Mouse (Mus musculus) thymus, adult 18-20 months (tissue): ENCODE results near the gene Tshb.

Source experiments
- DNase-seq, 2 experiments: peaks; one replicate each; pipeline ENCODE4 v3.0.0; 2022; ENCODE audit warnings: mixed read lengths in 2 of 2

Gene Tshb

DNA sequence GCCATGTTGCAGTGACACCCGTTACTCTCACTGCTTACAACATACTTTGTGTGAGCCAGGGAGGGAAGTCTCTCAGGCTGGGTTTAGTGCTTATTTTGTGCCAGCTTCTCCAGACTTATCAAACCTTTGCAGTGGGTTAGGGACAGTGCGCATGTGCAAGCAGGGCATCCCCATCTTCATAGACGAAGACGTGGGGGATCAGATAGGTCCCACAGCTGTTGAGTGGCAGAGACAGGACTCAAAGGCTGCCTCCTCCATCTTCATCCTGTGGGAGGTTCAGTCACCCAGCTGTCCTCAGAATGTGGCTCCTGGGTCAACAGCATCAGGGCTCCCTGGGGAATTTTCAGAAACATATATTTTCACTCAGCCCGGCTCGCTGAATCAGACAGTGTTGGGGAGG lies 46.1 kb downstream of the Tshb start:
- DNase-seq: no peak

DNA sequence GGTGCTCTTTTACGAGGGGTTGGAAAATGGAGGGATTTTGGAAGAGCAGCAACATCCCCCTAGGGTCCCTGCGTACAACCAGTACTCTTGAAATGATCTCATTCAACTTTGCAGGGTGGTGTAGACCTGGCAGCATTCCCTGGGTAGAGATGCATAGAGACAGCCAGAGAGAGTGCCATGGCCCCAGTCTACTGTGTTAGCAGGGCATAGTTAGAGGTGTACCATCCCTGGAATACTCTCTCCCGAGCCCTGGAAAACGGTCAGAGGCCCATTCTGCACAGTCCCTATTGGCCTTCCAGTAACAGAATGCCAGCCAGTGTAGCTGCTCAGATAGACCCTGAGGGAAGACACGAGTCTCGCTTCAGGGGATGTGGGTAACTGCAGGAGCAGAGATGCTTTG lies 46.9 kb downstream of the Tshb start:
- no peak for DNase-seq

DNA sequence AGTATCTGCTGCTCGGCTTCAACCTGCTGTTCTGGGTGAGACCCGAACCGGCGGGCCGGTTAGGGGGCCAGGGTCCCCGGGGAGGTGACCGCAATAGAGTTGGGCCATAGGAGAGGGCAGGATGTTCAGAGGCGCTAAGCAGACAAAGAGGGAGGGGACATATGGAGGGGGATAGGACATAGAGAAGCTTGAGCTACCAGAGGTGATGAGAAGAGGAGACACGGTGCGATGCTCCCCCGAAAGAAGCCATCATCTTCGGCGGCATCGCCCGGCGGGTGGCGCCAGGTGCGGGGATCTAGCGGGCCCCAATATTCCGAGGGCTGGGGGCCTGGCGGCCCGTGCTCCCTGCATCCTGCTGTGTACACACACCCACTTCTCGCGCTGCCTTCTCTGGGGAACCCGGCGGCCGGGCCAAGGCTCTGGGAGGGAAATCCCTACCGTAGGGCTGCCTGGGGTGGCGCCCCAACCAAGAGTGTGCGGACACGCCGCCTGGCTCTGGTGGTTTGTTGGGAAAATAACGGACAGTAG lies 47.4 kb downstream of the Tshb start:
- peak; percentile 46 to 59 for DNase-seq

DNA sequence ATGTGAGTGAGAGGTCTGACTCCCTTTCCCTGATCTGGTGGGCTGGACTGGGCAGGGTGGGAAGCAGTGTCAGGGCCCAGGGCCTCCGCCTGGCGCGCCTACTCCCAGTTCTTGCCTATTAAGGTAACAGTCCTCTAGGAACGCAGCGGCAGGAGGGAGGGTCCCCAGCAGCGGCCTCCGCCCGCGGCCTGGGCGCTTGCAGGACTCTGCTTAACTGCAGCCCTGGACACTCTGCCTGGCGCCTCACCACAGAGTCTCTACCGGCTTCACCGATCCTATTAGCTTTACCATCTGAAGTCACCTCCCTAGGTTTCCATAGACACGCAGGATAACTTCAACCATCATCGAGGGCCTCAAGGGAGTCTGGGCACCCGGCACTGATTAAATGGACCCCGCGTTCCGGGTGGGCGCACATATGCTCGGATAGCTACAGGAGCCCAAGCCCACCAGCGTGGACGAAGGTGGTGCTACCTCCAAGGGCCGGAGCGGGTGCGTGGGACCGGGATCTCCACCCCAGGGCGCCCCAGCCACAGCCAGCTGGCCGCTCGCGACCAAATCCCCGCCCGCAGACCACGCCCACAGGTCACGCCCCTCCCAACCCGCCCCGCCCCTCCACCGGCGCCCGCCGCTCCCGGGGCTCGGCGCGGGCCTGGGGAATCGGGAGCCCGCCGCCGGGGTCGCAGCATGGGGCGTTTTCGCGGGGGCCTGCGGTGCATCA lies 48.0 kb downstream of the Tshb start, which contains the start of gene Tspan2:
Gene Tspan2, plus strand, starts transcription at position 217 of the 718 bp plus-strand sequence.
- DNase-seq: peak; percentile 55 to 59

DNA sequence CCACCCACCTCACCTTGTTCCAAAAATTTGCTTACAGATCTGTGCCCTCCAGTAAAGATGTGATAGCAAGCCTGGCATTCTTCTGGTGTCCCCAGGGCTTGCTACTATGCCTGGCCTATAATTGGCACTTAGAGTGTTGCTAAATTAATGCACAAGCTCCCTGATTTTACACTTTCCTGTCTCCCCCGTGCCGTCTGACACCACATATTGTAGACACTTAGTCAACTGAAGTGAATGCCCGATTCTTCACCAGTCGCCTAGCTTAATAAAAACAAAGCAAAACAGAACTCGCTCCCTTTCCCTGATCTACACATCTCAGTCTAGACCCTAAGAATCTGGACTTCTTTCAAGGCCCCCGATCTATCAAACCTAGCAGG lies 48.6 kb downstream of the Tshb start:
- DNase-seq: no peak

DNA sequence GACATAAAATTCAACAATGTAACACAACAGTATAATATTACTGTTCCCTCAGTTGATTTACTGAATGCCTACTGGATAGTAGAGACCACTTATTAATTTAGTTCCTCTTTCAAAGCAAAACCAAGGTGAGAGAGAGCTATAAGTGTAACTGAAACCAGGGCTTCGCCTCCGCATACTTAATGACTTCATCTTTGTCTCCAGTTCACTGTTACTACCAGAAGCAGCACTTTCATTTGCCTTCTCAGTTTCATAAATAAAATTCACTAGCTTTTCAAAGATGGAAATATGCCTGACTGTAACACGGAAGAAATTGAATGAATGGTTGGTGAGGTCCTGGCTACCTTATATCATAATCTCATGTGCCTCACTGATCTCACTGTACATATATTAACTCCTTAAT lies 49.5 kb downstream of the Tshb start:
- DNase-seq: no peak

DNA sequence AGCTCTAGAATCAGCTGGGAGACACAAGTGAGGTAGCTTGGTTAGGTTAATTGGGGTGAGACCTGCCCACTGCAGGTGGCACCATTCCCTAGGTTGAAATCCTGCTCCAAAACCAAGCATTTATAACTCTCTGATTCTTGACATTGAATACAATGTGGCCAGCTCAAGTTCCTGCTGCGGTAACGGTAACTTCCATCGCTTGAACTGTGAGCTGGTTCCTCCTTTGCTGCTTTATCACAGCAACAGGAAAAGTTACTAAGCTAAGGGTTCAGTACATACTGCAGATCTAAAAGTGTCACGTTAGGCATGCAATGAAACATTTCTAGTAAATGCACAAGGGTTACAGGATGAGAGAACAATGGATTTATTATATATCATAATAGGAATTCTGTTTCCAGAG lies 49.9 kb downstream of the Tshb start:
- no peak for DNase-seq

DNA sequence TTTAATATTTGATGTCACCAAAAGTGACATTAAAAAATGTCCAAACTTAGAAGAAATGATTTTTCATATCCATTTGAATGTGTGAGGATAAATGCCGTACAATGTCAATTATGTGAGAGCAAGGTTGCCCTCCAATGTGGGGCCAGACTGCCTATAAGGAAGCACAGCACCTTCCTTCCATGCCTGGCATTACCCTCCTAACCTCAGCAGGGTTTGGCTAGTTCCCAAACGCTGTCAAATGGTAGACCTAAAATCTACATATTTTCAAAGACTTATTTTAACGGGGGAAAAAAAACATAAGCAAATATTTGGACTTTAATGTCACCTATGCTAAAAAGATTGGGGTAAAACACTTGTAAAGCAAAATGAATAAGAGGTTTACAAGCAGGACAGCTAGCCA lies 51.4 kb downstream of the Tshb start:
- DNase-seq: no peak

DNA sequence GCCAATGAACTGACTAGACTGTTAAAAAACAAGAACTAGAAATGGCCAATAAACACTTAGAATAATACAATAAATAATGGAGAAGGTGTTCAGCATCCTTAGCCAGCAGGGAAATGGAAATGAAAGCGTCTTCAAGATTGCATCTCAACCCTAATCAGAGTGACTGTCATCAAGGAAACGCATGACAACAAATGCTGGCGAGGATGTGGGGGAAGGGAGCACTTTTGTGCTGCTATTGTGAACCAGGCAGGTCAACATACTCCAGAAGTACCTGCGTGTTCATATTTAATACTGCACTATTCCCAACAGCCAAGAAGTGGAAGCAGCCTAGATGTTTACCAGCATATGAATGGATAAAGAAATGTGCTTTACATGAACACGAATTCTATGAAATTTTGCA lies 53.1 kb downstream of the Tshb start:
- DNase-seq: no peak
